Mouse (Mus musculus) embryonic facial prominence, embryonic 12.5 days (tissue): ENCODE data around the gene Pon2. TPM values are rescaled to one million over a fixed set of nuclear protein-coding genes. Genes with fewer than 3 reads are reported as not detected.
"Not testable (repeated sequence)": the region's sequence is repeated elsewhere in the genome, so short reads cannot be mapped to it uniquely, and the experiment has no call there.

Experiments
- ATAC-seq: fragments of 200-750 bp; cut with Nextera tagmentation; 2 replicates; pipeline ENCODE4 v1.8.0; 2017; ENCODE audit not compliant: insufficient number of reproducible peaks, insufficient read depth, low FRiP score, low TSS enrichment
- H3K27ac ChIP-seq: fragments of 300-500 bp; sonication (generic); 2 replicates; pipeline ENCODE4 v1.5.1; 2016; ENCODE audit warnings: mild to moderate bottlenecking
- H3K27me3 ChIP-seq: fragments of 300-500 bp; sonication (generic); 2 replicates; pipeline ENCODE4 v1.6.1; 2016; ENCODE audit warnings: mild to moderate bottlenecking, moderate library complexity
- H3K36me3 ChIP-seq: fragments of 300-500 bp; sonication (generic); 2 replicates; pipeline ENCODE4 v1.6.1; 2016; ENCODE audit warnings: mild to moderate bottlenecking
- H3K4me1 ChIP-seq: fragments of 300-500 bp; sonication (generic); 2 replicates; pipeline ENCODE4 v1.6.1; 2016
- H3K4me2 ChIP-seq: fragments of 300-500 bp; sonication (generic); replicated peaks from 2 replicates; pipeline ENCODE4 v1.6.1; 2016; ENCODE audit warnings: mild to moderate bottlenecking, moderate library complexity
- H3K4me3 ChIP-seq: fragments of 300-500 bp; sonication (generic); 2 replicates; pipeline ENCODE4 v1.5.1; 2016; ENCODE audit warnings: mild to moderate bottlenecking
- H3K9ac ChIP-seq: fragments of 300-500 bp; sonication (generic); 2 replicates; pipeline ENCODE4 v1.6.1; 2016; ENCODE audit warnings: mild to moderate bottlenecking, moderate library complexity
- H3K9me3 ChIP-seq: fragments of 300-500 bp; sonication (generic); 2 replicates; pipeline ENCODE4 v1.6.1; 2016; ENCODE audit warnings: mild to moderate bottlenecking, moderate library complexity
- WGBS: fragments of 180-500 bp; shearing (Covaris S2); methylation state at CpG from one replicate; pipeline ENCODE4 v1.1.7; 2016; 5-methylcytosine and 5-hydroxymethylcytosine counted together
- polyA plus RNA-seq: library from polyadenylated mRNA; unstranded; fragments of >200 nt; fragmentation: Nextera tagmentation; extraction: Ambion mirVana; gene quantifications from 2 replicates; pipeline ENCODE4 v1.2.1, GENCODE M21; 2016

The Pon2 gene
- polyA plus RNA-seq, 1 experiment from 2014 or later: 24.4 TPM

DNA sequence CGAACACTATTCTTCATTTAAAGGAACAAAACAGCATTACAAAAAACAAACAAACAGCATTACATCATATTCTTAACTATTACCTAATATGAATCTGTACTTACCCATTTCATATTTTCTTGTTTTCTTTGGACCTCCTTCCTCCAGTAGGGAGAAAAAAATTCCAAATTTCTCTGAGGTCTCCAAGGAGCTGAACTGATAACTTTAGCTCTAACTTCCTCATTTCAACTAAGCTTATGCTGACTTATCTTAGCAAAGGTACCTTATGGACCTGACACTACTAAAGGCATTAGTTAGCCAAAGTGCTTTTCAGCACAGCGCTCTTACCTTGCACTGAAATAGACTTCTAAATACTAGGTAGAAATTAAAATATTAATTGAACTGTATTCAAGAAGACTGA, 43.4 kb downstream of the Pon2 start:
- Histone ChIP-seq H3K9me3 (no peaks in the 10 kb centered on the region), H3K27me3 (no peaks in the 10 kb centered on the region), H3K4me2 (no peak overlapping the region), H3K9ac (no peak overlapping the region), H3K27ac (no peak overlapping the region), H3K4me1 (0 out of 2 replicates have a peak, but pooled peaks cover 3% of the 10 kb centered on the region), H3K36me3 (no peaks in the 10 kb centered on the region), H3K4me3 (no peak overlapping the region)
- ATAC-seq: no peak
- WGBS: 87% methylated on average over 2 of the region's 2 CpGs

DNA sequence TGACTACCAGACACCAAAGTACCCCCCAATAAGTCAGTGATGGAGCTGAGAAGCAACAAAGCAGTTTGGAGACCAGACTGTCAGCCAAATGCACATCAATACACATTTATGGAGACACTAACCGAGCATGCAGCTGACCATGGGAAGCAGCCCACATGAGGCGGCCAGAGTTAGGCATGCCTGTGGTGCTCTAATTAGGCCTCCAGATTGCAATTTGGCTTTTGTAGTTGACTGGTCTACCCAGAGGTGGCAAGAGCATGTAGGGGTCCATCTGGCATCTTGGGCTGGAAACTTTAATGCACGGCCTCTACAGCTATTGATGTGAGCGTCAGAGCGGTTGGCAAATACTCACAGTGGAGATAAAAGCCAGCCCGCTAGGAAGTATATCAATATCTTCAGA, 52.3 kb downstream of the Pon2 start:
- H3K36me3 ChIP-seq: no peaks in the 10 kb centered on the region
- H3K4me2 ChIP-seq: no peak overlapping the region
- H3K27me3 ChIP-seq: no peaks in the 10 kb centered on the region
- no peak overlapping the region for H3K9ac ChIP-seq
- H3K27ac ChIP-seq: no peak overlapping the region
- no peaks in the 10 kb centered on the region for H3K9me3 ChIP-seq
- no peak for ATAC-seq
- WGBS: 89% methylated on average over 6 of the region's 6 CpGs
- no peaks in the 10 kb centered on the region for H3K4me1 ChIP-seq
- H3K4me3 ChIP-seq: no peak overlapping the region

GRCm38 (mm10) chr6:5238799-5239198, 59.5 kb downstream of the Pon2 start:
- no peak for ATAC-seq
- H3K27ac ChIP-seq: no peak overlapping the region
- H3K36me3 ChIP-seq: no peaks in the 10 kb centered on the region
- no peak overlapping the region for H3K4me3 ChIP-seq
- no peak overlapping the region for H3K4me2 ChIP-seq
- no peak overlapping the region for H3K9ac ChIP-seq
- no peaks in the 10 kb centered on the region for H3K27me3 ChIP-seq
- WGBS: 91% methylated on average over 3 of the region's 3 CpGs
- H3K9me3 ChIP-seq: no peaks in the 10 kb centered on the region
- H3K4me1 ChIP-seq: no peaks in the 10 kb centered on the region

DNA sequence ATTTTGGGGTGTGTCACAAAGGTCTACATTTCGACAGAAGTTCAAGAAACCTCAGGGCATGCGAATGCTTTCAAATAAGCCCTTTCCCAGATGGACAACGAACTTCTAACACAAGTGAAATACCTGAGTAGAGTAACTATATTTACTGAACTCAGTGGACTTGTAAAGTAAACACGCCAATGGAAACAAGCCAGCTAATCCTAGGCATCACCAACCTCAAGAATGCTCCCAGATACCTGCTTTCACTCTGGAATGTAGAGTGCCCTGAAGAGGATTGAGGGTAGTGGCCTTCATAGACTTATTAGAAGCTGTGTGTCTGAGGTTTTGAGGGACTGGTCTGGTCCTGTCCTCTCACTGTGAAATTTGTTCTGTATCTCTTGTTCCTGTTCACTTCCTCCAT, 60.7 kb downstream of the Pon2 start:
- Histone ChIP-seq H3K4me1 (no peaks in the 10 kb centered on the region), H3K27ac (no peak overlapping the region), H3K9ac (no peak overlapping the region), H3K4me2 (no peak overlapping the region), H3K4me3 (no peak overlapping the region), H3K36me3 (no peaks in the 10 kb centered on the region), H3K9me3 (no peaks in the 10 kb centered on the region), H3K27me3 (no peaks in the 10 kb centered on the region)
- 78% methylated on average over 4 of the region's 4 CpGs for WGBS
- ATAC-seq: no peak

GRCm38 (mm10) chr6:5236843-5237371, 61.3 kb downstream of the Pon2 start:
- Histone ChIP-seq H3K9me3 (no peaks in the 10 kb centered on the region), H3K9ac (no peak overlapping the region), H3K4me2 (no peak overlapping the region), H3K4me1 (no peaks in the 10 kb centered on the region), H3K27ac (no peak overlapping the region), H3K4me3 (no peak overlapping the region), H3K36me3 (no peaks in the 10 kb centered on the region), H3K27me3 (no peaks in the 10 kb centered on the region)
- ATAC-seq: no peak
- 91% methylated on average over 8 of the region's 8 CpGs for WGBS

DNA sequence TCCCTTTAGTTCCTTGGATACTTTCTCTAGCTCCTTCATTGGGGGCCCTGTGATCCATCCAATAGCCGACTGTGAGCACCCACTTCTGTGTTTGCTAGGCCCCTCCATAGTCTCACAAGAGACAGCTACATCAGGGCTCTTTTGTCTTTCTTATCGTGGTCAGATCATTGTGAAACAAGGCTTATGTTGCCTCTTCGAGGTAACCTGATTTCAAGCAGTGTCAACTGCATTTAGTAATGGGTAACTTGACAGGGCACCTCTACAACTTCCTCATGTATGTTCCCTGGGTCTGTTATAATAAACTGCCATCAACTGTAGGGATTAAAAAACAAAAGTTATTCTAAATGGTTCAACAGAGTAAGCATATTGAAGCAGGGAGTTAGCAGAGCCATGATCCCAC, 63.7 kb downstream of the Pon2 start:
- H3K4me2 ChIP-seq: no peak overlapping the region
- H3K4me3 ChIP-seq: no peak overlapping the region
- no peaks in the 10 kb centered on the region for H3K9me3 ChIP-seq
- no peaks in the 10 kb centered on the region for H3K27me3 ChIP-seq
- no peak for ATAC-seq
- no peak overlapping the region for H3K27ac ChIP-seq
- H3K9ac ChIP-seq: no peak overlapping the region
- no peaks in the 10 kb centered on the region for H3K36me3 ChIP-seq
- WGBS: 69% methylated on average over 3 of the region's 3 CpGs
- no peaks in the 10 kb centered on the region for H3K4me1 ChIP-seq

DNA sequence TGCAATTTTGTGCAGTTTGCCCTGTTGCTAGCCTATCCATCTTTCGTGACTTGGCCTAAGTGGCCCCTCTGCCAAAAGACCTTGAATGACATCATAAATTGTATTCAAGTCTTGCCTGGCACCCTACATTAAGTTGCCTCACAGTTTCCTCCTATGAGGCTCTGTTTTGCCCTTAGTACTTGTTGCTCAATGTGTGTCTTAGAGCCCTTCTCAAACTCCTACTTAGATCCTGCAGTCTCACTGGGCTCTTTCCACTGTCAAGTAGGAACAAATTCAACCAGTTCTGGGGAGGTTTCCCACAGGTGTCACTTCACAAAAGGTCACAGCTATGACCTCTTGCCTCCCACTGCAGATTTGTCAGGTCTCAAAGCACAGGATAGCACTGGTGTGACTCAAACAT, 64.4 kb downstream of the Pon2 start:
- H3K27me3 ChIP-seq: no peaks in the 10 kb centered on the region
- H3K36me3 ChIP-seq: no peaks in the 10 kb centered on the region
- ATAC-seq: no peak
- no peak overlapping the region for H3K4me3 ChIP-seq
- 91% methylated on average over 1 of the region's 1 CpGs for WGBS
- H3K9me3 ChIP-seq: no peaks in the 10 kb centered on the region
- H3K4me1 ChIP-seq: no peaks in the 10 kb centered on the region
- H3K4me2 ChIP-seq: no peak overlapping the region
- H3K9ac ChIP-seq: no peak overlapping the region
- no peak overlapping the region for H3K27ac ChIP-seq

- H3K9ac ChIP-seq: no peak overlapping the region
- no peak overlapping the region for H3K4me2 ChIP-seq
- H3K4me3 ChIP-seq: no peak overlapping the region
- no peak overlapping the region for H3K27ac ChIP-seq
- H3K36me3 ChIP-seq: no peaks in the 10 kb centered on the region
- no peaks in the 10 kb centered on the region for H3K27me3 ChIP-seq
- ATAC-seq: no peak
- 83% methylated on average over 4 of the region's 4 CpGs for WGBS
- H3K4me1 ChIP-seq: no peaks in the 10 kb centered on the region
- H3K9me3 ChIP-seq: no peaks in the 10 kb centered on the region
These were observed 66.2 kb downstream of the Pon2 start for GRCm38 (mm10) chr6:5232022-5232421.

GRCm38 (mm10) chr6:5230261-5230660, 68.0 kb downstream of the Pon2 start:
- no peak overlapping the region for H3K4me3 ChIP-seq
- H3K9ac ChIP-seq: no peak overlapping the region
- H3K27ac ChIP-seq: no peak overlapping the region
- H3K27me3 ChIP-seq: no peaks in the 10 kb centered on the region
- WGBS: 86% methylated on average over 5 of the region's 5 CpGs
- H3K36me3 ChIP-seq: no peaks in the 10 kb centered on the region
- no peak for ATAC-seq
- no peaks in the 10 kb centered on the region for H3K9me3 ChIP-seq
- H3K4me2 ChIP-seq: no peak overlapping the region
- H3K4me1 ChIP-seq: no peaks in the 10 kb centered on the region

DNA sequence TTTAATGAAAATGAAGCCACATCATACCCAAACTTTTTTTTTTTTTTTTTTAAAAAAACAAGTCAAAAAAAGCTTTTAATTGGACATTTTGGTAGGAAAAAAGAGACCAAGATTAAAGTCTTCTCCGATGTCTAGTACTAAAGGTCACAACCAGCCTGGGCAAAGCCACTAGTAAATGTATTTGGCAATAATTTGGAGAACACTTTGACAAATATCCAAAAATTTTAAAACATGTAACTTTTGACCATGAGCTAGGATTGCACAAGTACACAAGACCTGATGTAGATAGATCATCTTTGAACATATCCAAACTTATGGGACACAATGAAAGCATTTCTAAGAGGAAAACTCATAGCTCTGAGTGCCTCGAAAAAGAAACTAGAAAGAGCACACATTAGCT, 74.7 kb downstream of the Pon2 start:
- H3K9me3 ChIP-seq, ATAC-seq, H3K9ac ChIP-seq, H3K4me1 ChIP-seq, H3K4me3 ChIP-seq, H3K27me3 ChIP-seq, H3K4me2 ChIP-seq, H3K27ac ChIP-seq, H3K36me3 ChIP-seq: not testable (repeated sequence)
- 86% methylated on average over 2 of the region's 2 CpGs for WGBS

DNA sequence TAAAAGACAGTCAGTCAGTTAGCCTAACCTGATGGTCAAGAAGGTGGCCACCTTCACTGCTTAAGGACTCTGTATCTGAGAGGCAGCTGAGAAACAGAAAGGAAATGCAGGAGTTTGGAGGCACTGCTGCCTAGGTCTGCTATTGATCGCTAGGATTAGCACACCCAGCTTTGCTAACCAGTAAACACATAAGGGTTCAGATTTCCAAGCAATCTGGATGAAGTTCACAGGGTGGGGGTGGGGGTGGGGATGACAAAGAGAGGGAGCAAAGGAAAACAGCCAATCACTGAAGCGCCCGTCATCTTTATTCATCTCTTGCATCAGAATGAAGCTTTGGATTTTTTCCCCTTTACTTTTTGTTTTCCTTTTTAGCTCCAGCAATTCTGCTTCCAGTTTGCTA, 76.2 kb downstream of the Pon2 start:
- Histone ChIP-seq H3K4me1 (no peaks in the 10 kb centered on the region), H3K4me2 (no peak overlapping the region), H3K9me3 (no peaks in the 10 kb centered on the region), H3K9ac (no peak overlapping the region), H3K27ac (no peak overlapping the region), H3K4me3 (no peak overlapping the region), H3K36me3 (no peaks in the 10 kb centered on the region), H3K27me3 (no peaks in the 10 kb centered on the region)
- WGBS: 53% methylated on average over 3 of the region's 3 CpGs
- no peak for ATAC-seq

DNA sequence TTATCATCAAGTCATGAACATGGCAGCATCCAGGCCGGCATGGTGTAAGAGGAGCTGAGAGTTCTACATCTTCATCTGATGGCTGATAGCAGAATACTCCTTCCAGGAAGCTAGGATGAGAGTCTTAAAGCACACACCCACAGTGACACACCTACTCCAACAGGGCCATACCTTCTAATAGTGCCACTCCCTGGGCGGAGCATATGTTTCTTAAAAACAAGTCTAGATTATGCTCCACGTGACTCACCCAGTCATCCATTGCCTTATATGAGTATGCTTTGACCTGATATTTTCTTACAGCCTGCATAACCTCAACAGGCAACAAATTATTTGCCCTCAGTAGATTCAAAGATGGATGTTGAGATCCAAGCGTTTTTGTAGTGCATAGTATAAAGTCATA, 80.1 kb downstream of the Pon2 start:
- Histone ChIP-seq H3K4me3 (no peak overlapping the region), H3K36me3 (no peaks in the 10 kb centered on the region), H3K27ac (no peak overlapping the region), H3K9me3 (no peaks in the 10 kb centered on the region), H3K4me2 (no peak overlapping the region), H3K4me1 (no peaks in the 10 kb centered on the region), H3K9ac (no peak overlapping the region), H3K27me3 (no peaks in the 10 kb centered on the region)
- WGBS: 92% methylated on average over 4 of the region's 4 CpGs
- ATAC-seq: no peak
